Mouse (Mus musculus): ENCODE results near the gene Itm2c. TPM values are rescaled to one million over a fixed set of nuclear protein-coding genes. Genes with fewer than 3 reads are reported as not detected.

Gene Itm2c
- total RNA-seq, 2 experiments from 2014 or later: 748 to 802 TPM

DNA sequence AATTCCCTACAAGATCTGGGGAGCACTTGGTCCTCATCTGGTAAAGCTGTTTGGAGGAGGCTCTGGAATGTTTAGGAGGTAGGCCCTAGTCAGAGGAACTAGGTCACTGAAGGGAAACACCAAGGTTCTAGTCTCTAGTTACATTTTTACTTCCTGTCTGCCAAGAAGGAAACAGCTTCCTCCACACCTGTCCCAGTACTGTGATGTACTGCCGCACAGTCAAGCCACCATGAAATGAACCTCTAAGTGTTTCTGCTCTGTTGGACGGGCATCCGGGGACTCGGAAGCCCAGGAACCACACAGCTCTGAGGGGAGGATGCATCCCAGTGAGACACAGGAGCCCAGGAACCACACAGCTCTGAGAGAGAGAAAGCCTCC, 34.6 kb downstream of the Itm2c start:
- Histone ChIP-seq H3K27ac (peak overlapping the region; percentile 96), H3K4me3 (no peak overlapping the region)
- DNase-seq (ENCODE audit: low spot score in 2 of 2): no peak
- TF ChIP-seq CTCF (conservative IDR thresholded peaks at IDR 0.05): no peak

DNA sequence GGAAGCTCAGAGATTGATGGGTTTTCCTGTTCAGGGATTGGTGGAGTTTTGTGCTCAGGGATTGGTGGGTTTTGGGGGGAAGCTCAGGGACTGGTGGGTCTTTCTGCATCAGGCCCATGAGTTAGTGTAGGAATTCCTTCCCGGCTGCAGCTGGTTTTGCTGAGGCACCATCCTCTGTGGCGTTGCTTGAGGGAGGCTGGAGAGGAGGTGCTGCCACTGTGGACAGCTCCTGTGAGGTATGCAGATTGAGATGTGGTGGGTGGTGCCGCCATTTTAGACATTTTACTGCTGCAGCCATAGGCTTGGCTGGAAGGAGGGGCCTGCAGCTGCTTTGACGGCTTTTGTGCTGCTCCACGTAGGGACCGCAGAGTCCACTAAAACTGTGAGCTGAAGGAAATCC, 35.3 kb downstream of the Itm2c start:
- no peak for TF ChIP-seq CTCF (conservative IDR thresholded peaks at IDR 0.05)
- Histone ChIP-seq H3K4me3 (no peak overlapping the region), H3K27ac (peak overlapping the region; percentile 96)
- no peak for DNase-seq (ENCODE audit: low spot score in 2 of 2)

DNA sequence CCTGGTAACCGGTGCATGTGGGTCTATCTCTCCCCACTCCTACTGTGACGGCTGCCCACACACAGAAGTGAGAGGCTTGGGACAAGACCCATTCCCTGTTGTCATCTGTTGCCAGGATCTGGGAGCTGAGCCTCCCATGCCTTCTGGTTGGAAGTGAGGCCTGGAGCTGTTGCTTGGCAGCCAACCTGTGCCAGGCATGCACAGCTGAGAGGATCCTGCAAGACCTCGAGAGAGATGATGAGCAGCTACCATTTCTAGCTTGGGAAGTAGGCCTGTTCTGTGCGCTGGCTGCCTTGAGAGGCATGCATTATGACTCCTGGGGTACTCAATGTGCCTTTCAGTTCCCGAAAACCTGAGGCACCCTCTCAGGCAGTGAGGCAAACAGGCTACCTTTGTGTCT, 37.1 kb downstream of the Itm2c start:
- DNase-seq (ENCODE audit: low spot score in 2 of 2): peak; percentile 52 to 66
- H3K4me3 ChIP-seq: no peak overlapping the region
- TF ChIP-seq CTCF (conservative IDR thresholded peaks at IDR 0.05): no peak
- peak overlapping the region; percentile 96 for H3K27ac ChIP-seq

GRCm38 (mm10) chr1:85933226-85933625, 39.1 kb downstream of the Itm2c start:
- Histone ChIP-seq H3K4me3 (no peak overlapping the region), H3K27ac (peak overlapping the region; percentile 83)
- TF ChIP-seq CTCF (conservative IDR thresholded peaks at IDR 0.05): no peak
- no peak for DNase-seq (ENCODE audit: low spot score in 2 of 2)

GRCm38 (mm10) chr1:85933631-85934465, 39.8 kb downstream of the Itm2c start:
- no peak for DNase-seq (ENCODE audit: low spot score in 2 of 2)
- Histone ChIP-seq H3K4me3 (no peak overlapping the region), H3K27ac (peak overlapping the region; percentile 83)
- TF ChIP-seq CTCF (conservative IDR thresholded peaks at IDR 0.05): no peak

DNA sequence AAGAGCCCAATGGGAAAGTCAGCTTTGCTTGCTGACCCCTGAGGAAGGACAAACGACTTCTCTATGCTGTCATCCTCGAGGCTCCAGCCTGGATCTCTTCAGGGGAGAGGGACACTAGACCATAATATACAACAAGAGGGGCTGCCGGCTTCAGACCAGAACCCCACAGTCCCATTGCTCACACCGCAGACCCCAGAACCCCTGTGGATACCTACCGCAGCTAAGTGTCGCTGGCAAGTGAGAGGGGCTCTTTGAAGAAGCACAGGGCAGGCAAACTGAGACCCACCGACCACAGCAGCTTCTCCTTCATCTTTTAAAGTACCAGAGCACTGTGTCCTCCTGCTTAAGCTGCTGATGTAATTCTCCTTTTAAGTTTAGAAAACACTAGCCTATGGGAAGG, 40.5 kb downstream of the Itm2c start:
- Histone ChIP-seq H3K4me3 (no peak overlapping the region), H3K27ac (peak overlapping the region; percentile 83; the same call in 1 of the 2 replicates)
- no peak for DNase-seq (ENCODE audit: low spot score in 2 of 2)
- no peak for TF ChIP-seq CTCF (conservative IDR thresholded peaks at IDR 0.05)

DNA sequence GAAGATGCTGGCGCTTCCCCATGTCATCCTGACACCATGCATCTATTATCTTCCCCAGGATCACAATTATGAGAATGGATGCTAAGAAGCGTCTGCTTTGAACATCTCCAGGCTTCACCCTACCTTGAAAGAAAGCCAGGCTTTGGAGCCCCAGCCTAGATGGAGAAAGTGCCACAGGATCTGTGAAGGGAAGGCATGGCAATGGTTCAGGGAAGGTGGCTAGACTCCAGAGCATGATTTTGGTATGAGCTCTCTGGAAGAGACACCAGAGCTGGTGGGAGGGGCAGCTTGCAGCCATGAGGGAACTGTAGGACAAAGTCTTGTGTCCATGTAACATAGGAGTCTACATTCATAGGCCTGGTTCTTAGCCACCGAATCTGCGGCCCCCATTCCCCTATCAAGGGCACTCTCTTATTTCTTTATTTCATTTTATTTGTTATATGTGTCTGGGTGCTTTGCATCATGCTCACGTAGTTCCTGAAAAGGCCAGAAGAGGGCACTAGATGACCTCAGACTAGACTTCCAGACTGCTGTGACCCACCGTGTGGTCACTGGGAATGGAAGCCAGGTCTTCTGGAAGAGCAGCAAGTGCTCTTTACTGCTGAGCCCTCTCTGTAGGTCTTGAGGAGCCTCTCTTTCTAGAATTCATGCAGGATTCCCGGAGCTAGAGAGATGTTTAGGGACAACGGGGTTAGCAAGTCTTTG, 41.2 kb downstream of the Itm2c start:
- H3K4me3 ChIP-seq: no peak overlapping the region
- H3K27ac ChIP-seq: peak overlapping the region; percentile 28; the same call in 1 of the 2 replicates
- peak; percentile 89 for TF ChIP-seq CTCF (conservative IDR thresholded peaks at IDR 0.05)
- DNase-seq (ENCODE audit: low spot score in 2 of 2): peak in 1 of 2 experiments; percentile 63

DNA sequence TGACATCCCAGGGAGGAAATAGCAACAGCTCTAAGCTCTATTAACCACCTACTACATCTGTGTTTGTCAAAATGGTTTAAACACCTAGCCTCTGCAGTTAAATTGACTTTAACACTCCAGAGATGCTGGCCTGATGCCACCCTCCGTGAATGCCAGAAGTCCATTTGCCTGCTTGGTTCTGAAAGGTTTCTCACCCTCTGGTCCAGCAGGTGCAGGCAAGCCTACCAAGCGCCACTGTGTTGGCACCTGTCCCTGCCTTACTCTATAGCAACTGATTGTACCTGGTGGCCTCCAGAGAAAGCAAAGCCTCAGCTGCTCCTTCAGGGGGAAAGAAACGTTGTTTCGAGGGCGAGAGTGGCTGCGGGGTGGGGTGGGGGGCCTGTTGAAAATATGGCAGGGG, 42.2 kb downstream of the Itm2c start:
- TF ChIP-seq CTCF (conservative IDR thresholded peaks at IDR 0.05): no peak
- no peak for DNase-seq (ENCODE audit: low spot score in 2 of 2)
- Histone ChIP-seq H3K4me3 (no peak overlapping the region), H3K27ac (no peak overlapping the region)

- no peak for TF ChIP-seq CTCF (conservative IDR thresholded peaks at IDR 0.05)
- no peak for DNase-seq (ENCODE audit: low spot score in 2 of 2)
- Histone ChIP-seq H3K27ac (no peak overlapping the region), H3K4me3 (no peak overlapping the region)
Measured at GRCm38 (mm10) chr1:85937323-85937722, 43.2 kb downstream of the Itm2c start.

- TF ChIP-seq CTCF (conservative IDR thresholded peaks at IDR 0.05): no peak
- H3K27ac ChIP-seq: no peak overlapping the region
- no peak overlapping the region for H3K4me3 ChIP-seq
- no peak for DNase-seq (ENCODE audit: low spot score in 2 of 2)
Measured at GRCm38 (mm10) chr1:85942318-85942717, 48.2 kb downstream of the Itm2c start.

DNA sequence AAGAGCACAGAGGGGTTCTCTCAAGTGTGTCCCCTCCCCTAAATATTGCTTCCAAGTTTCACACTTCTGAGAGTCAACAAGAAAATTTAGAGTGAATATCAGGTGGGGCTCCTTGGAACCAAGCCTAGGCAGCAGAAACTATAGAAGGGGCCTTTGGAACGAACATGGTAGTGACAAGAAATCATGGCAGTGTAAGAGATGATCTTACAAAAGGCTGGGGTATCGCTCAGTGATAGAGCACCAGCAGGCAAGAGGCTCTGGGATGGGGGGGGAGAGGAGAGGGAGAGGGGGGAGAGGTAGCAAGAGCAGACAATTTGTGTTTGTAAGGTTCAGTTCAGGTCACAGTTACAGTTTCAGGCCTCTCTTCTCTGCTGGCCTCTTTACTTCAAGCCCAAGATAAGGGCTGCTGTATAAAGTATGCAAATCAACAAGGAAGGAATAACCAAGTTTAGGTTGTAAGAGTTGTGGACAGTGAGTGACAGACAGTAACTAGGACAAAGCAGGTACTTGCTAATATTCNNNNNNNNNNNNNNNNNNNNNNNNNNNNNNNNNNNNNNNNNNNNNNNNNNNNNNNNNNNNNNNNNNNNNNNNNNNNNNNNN, 55.1 kb downstream of the Itm2c start:
- no peak overlapping the region for H3K27ac ChIP-seq
- no peak for TF ChIP-seq CTCF (conservative IDR thresholded peaks at IDR 0.05)
- no peak for DNase-seq (ENCODE audit: low spot score in 2 of 2)
- H3K4me3 ChIP-seq: no peak overlapping the region

GRCm38 (mm10) chr1:85955150-85955549, 61.1 kb downstream of the Itm2c start:
- no peak for TF ChIP-seq CTCF (conservative IDR thresholded peaks at IDR 0.05)
- H3K27ac ChIP-seq: no peak overlapping the region
- H3K4me3 ChIP-seq: no peak overlapping the region
- DNase-seq (ENCODE audit: low spot score in 2 of 2): no peak

- Histone ChIP-seq H3K4me3 (no peak overlapping the region), H3K27ac (no peak overlapping the region)
- DNase-seq (ENCODE audit: low spot score in 2 of 2): no peak
- TF ChIP-seq CTCF (conservative IDR thresholded peaks at IDR 0.05): no peak
Measured at GRCm38 (mm10) chr1:85957290-85957689, 63.2 kb downstream of the Itm2c start.

Data from layer of hippocampus, adult 2 months (tissue).